Mouse (Mus musculus): ENCODE measurements around the gene Phyhd1. TPM values are rescaled to one million over a fixed set of nuclear protein-coding genes. Genes with fewer than 3 reads are reported as not detected.
A peak's percentile ranks its signal among the peaks of the same experiment; 100 is the strongest.

The Phyhd1 gene
- 10 to 100 TPM; 14.2 to 14.6 TPM for total RNA-seq (2021)

DNA sequence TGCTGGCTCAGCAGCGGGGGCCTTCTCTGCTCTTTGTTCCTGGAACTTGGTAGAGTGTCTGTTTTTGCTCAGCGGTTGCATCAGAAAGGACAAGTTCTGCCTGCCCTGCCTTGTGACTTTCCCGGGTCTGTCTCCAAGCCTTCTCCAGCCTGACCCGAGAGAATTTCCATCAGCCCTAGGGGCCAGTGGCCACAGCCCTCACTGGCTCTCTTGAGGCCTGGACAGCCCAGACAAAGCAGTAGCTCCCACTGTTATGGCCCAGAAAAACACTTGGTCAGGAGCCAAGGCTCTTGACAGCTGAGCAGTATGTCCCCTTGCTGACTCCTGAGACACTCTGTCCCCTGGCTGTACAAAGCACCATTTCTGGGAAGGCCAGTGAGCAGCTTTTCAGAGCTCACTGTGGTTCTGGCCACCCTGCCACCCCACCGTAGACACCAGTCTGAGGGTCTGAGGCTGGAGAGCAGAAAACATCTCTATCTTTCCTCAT is at the start of gene Phyhd1:
Gene Phyhd1 (plus strand): TSS at position 437 of the 487 bp plus-strand sequence.
- DNase-seq (ENCODE audit: extremely low spot score in 1 of 2, low spot score in 2 of 2) = peak; percentile 68 to 71
- intact Hi-C loops (cut with DNase I) = loop anchor here (5.0 kb wide), 1 partner anchor 84 kb away; no protein-coding TSS in a partner anchor

DNA sequence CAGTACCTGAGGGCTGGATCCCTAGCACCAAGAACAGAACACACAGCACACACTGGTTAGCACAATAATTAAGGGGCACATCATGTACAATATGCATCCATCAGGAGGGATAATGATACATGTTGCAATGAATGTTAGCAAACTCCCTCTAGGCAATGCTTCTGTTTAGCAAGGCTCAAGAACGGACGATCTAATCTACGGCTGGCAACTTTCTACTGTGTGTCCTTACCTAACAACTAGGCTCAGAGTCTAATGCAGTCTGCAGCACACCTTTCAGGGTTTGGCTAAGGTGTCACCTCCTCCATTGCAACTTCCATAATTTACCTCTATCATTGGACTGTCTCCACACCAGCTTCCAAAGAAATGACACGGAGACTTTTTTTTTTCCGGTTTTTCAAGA is 49.7 kb upstream of the Phyhd1 start:
- DNase-seq (ENCODE audit: extremely low spot score in 1 of 2, low spot score in 2 of 2) = no peak
- intact Hi-C loops (cut with DNase I) = no loop called here

DNA sequence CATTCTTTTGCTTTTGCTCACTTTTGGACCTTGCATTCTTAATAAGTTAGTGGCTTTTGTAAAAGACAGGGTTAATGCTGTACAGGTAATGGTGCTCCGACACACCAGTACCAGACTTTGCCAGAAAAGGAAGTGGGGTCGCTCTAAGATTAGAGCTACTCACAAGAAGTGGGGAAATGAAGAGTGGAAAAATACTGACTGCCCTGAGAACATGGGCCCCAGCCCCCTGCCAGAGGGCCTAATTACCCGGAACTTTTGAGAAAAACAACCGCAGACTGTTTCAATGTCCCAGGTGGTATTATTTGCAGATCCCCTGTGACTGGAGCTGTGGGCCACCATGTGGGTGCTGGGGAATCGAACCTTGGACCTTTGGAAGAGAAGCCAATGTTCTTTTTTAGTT is 30.4 kb upstream of the Phyhd1 start:
- DNase-seq (ENCODE audit: extremely low spot score in 1 of 2, low spot score in 2 of 2) = no peak
- intact Hi-C loops (cut with DNase I) = no loop called here

DNA sequence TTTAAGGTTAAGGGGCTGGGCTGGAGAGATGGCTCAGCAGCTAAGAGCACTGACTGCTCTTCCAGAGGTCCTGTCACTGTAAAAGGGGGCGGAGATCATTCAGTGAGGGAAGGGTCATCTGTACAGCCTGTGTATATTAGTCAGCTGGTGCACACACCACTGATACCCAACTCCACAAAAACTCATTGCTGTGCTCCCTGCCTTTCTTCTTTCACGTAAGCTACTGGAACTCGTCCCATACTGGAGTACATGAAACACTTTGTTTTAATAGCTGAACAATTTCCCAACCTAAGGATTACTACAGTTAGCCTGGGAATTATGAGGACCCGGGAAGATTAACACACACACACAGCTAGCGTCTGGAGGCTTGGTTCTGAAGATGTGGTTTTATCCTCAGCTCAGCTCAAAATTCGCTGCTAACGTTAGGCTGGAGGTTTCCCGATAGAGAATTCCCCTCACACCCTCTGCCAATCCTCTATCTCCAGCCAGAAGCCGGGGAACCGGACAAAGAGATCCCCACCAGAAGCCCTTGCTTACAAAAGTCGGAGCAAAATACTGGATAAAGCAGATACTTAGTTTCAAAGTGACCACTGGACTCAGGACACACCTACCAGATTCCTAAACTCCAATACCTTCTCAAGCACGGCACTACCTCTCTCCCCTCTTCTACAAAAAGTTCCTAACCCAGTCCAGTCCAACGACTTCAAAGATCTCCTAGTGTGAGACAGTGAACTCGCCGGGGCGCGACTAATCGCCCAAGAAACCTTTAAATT is 29.4 kb upstream of the Phyhd1 start:
- no peak for DNase-seq (ENCODE audit: extremely low spot score in 1 of 2, low spot score in 2 of 2)
- intact Hi-C loops (cut with DNase I) = no loop called here

GRCm38 (mm10) chr2:30237199-30237880 is 28.7 kb upstream of the Phyhd1 start, which contains the start of gene Lrrc8a:
TSS of gene Lrrc8a (plus strand) at chr2:30237715.
- DNase-seq (ENCODE audit: extremely low spot score in 1 of 2, low spot score in 2 of 2) = peak; percentile 99 to 100
- intact Hi-C loops (cut with DNase I) = no loop called here

GRCm38 (mm10) chr2:30237881-30238280 is 28.1 kb upstream of the Phyhd1 start:
- intact Hi-C loops (cut with DNase I) = no loop called here
- DNase-seq (ENCODE audit: extremely low spot score in 1 of 2, low spot score in 2 of 2) = peak; percentile 38 to 87

DNA sequence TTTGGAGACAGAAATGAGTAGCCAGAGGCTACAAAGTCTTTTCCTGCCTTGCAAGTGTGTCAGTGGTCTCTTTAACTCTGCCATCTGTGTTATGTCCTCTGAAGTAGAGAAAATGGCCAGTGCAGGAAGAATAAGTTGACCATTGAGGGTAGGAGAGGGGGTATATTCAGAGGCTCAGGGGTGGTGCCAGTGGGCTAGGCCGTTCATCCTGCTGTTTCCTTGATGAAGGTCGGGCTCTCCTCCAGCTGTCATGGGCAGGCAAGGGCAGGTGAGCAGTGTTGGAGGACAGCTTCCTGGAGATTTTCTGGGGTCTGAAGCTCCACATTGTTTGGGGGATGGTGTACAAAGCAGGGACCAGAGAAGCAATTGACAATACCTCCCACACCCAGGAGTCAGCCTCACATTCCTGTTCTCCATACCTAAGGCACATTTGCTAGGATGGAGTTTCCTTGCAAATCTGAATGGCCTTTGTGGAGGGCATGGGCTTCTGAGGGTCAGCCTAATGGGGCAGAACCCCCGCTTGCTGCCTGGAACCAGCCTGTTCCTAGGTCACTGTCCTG is 27.0 kb upstream of the Phyhd1 start:
- intact Hi-C loops (cut with DNase I) = no loop called here
- no peak for DNase-seq (ENCODE audit: extremely low spot score in 1 of 2, low spot score in 2 of 2)

GRCm38 (mm10) chr2:30239777-30240176 is 26.2 kb upstream of the Phyhd1 start:
- intact Hi-C loops (cut with DNase I) = no loop called here

DNA sequence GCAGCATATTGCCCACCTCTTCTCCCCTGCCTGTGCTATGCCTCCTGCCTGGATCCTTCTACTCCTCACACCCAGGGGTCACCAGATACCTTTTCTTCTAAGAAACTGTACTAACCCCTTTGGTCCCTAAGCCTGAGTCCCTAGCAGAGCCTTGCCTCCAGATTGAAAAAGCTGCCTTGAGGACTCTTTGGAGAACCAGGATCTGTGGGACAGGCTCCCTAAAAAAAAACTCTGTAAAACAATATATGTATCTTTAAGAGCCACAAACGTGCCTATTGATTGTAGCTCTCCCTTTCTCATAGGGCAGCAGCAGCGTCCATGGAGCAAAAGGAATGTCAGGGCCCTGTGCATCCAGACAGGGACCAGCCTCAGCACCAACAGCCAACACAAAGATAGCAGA is 25.7 kb upstream of the Phyhd1 start, which contains the start of gene Gm28035:
Gene Gm28035 (plus strand): TSS at position 301 of the 400 bp plus-strand sequence.
- no peak for DNase-seq (ENCODE audit: extremely low spot score in 1 of 2, low spot score in 2 of 2)
- intact Hi-C loops (cut with DNase I) = no loop called here

More at GRCm38 (mm10) chr2:30239777-30240176, 26.2 kb upstream of the Phyhd1 start:
- no peak for DNase-seq (ENCODE audit: extremely low spot score in 1 of 2, low spot score in 2 of 2)

- peak in 1 of 2 experiments; percentile 86 for DNase-seq (ENCODE audit: extremely low spot score in 1 of 2, low spot score in 2 of 2)
- intact Hi-C loops (cut with DNase I) = no loop called here
Measured at GRCm38 (mm10) chr2:30242509-30242908, 23.5 kb upstream of the Phyhd1 start.

GRCm38 (mm10) chr2:30243391-30243790 is 22.6 kb upstream of the Phyhd1 start:
- intact Hi-C loops (cut with DNase I) = no loop called here
- DNase-seq (ENCODE audit: extremely low spot score in 1 of 2, low spot score in 2 of 2) = no peak

DNA sequence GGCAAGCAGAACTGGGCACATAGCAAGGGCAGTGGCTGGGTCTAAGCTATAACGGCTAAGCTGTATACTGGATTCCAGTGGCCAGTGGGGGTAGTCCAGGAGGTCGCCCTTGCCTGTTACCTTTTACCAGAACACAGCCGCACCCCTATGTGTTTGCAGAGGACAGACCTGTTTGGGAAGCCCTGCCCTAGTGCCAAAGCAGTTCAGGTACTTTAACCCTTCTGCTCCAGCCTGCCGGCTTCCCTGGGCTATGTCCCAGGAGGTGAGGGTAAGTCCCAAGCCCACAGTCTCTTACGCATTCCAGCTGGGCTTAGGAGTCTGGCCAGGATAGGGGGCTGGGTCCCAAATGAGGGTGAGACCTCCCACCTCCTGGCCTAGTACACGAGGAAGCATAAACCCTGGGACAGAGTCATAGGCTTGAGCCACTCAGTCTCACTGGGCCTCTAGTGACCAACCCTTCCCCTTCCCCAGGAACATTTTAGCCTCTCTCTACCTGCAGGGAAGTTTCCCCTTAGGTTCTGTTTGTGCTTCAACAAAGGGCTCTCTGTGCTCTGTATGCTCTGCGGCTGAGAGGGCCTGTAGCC is 21.3 kb upstream of the Phyhd1 start:
- intact Hi-C loops (cut with DNase I) = no loop called here
- no peak for DNase-seq (ENCODE audit: extremely low spot score in 1 of 2, low spot score in 2 of 2)

DNA sequence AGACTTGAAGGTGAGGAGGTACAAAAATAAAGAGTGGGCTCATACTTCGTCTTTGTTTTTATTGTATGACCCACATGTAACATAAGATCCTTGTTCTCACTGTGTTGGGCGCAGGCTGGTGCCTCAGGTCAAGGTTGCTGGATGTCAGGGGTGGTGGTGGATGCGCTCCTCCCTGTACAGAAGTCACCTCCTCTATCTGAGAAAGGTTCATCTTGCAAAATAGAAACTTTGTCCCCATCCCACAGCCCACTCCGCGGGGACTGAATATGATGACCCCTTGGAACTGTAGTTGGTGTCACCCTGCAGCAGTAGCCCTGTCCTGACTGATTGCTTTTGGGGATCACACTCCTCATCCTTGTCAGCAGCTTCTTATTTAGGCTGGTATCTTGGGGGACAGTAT is 19.0 kb upstream of the Phyhd1 start:
- DNase-seq (ENCODE audit: extremely low spot score in 1 of 2, low spot score in 2 of 2) = no peak
- intact Hi-C loops (cut with DNase I) = no loop called here

DNA sequence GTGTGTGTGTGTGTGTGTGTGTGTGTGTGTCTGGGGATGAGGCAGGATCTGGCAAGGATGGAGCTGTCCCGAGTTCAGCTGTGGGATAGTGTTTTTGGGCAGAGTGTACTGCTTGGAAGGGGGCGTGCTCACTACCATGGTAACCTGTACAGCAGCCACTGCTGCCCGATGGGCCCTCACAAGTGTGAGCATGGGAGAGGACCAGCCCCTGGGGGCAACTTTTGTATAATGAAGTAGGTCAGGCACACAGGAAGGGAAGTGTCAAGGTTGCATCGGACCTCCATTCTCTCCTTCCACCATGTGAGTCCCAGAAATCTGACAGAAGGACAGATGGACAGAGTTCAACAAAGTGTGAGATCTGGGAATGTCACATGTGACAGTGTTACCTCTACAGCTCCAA is 18.3 kb upstream of the Phyhd1 start:
- DNase-seq (ENCODE audit: extremely low spot score in 1 of 2, low spot score in 2 of 2) = no peak
- intact Hi-C loops (cut with DNase I) = no loop called here

DNA sequence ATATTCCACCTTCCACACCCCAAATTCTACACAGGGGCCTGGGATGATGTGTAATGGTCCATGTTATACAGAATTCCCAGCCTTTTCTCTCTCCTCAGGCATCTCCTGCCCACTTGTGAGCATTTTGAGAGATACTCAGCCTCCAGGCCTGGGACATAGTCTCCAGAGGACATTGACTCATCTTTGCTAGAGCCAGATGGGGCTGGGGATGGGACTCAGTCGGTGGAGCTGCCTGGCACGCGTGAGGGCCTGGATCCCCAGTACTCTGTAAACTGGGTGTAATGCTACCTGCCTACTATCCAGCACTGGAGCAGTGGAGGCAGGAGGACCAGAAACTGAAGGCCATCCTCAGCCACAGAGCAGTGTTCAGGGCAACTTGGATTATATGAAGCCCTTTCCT is 16.8 kb upstream of the Phyhd1 start:
- intact Hi-C loops (cut with DNase I) = no loop called here
- DNase-seq (ENCODE audit: extremely low spot score in 1 of 2, low spot score in 2 of 2) = no peak

- intact Hi-C loops (cut with DNase I) = no loop called here
- DNase-seq (ENCODE audit: extremely low spot score in 1 of 2, low spot score in 2 of 2) = no peak
Measured at GRCm38 (mm10) chr2:30250166-30251128, 15.6 kb upstream of the Phyhd1 start.

DNA sequence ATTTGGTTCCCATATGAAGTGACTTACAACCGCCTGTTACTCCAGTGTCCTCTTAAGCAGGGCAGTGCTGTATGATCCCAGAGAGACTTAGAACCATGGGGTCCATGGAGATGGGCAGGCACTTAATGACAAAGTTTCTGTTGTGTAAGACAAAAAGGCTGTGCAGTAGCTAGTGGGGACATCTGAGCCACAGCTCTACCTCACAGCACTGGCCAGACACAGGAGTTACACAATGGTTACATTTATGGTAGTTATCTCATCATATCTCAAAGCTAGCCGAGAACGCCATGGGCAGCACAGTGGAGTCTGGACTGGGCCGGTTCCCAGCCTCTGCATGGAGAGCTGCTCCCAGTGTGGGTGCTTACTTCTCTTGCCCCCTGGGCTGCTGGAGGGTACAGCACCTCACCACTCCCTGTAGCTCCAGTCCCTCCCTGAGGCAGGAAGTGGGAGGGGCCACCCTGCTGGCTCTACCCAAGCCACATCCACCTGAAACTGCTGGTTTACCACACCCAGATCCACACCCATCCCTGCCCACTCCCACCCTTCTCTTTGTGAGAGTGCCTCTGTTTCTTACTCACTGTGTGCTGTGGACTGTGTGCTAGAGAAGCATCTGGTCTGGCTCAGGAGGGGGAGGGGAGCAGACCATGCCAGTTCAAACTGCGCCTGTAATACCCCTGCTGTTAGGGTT is 14.4 kb upstream of the Phyhd1 start:
- intact Hi-C loops (cut with DNase I) = no loop called here
- no peak for DNase-seq (ENCODE audit: extremely low spot score in 1 of 2, low spot score in 2 of 2)

- intact Hi-C loops (cut with DNase I) = no loop called here
- no peak for DNase-seq (ENCODE audit: extremely low spot score in 1 of 2, low spot score in 2 of 2)
Measured at GRCm38 (mm10) chr2:30252521-30252920, 13.5 kb upstream of the Phyhd1 start.
